Mouse (Mus musculus) adrenal gland, adult 2 months (tissue): ENCODE data around the gene Akap6. TPM values are rescaled to one million over a fixed set of nuclear protein-coding genes. Genes with fewer than 3 reads are reported as not detected.

ENCODE experiments used
- DNase-seq: peaks from one replicate; pipeline ENCODE4 v3.0.0; 2021
- long read RNA-seq: library from polyadenylated mRNA; stranded (forward); transcript quantifications from one replicate; pipeline ENCODE4 v2.0.0, GENCODE M21; 2021
- polyA plus RNA-seq: library from polyadenylated mRNA; depleted of rRNA; stranded (reverse); fragments of >200 nt; gene quantifications from 2 replicates; pipeline ENCODE4 v1.2.3, GENCODE M21; 2012; rRNA removed
- total RNA-seq, 2 experiments: library from RNA; stranded (reverse); gene quantifications; 2 replicates each; pipeline ENCODE4 v1.2.3; 2021

Akap6 gene
- total RNA-seq (1 to 10 TPM; 2.3 to 2.6 TPM), polyA plus RNA-seq (0.15 and 0.24 TPM in 2 replicates)
- long read RNA-seq = 0 reads

DNA sequence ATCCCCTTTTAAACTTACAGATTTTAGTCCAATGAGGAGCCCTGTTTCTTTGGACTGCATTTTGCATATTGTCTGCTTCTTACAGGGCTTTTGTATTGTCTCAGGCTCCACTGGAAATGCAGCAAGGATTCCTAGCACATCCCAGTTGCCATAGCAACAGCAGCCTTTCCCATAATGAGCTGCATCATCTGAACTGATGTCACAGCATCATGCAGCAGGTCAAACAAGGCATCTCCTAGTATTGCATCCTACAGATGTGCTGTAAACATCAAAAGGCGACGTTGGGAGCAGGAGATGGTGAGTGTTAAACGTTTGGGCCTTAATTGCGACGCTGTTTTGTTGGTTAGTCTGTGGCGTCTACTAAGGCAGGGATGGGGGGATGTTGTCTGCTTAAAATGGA, at the start of gene Akap6:
Gene Akap6 (plus strand): TSS at position 238 of the 400 bp plus-strand sequence.
- DNase-seq = no peak

DNA sequence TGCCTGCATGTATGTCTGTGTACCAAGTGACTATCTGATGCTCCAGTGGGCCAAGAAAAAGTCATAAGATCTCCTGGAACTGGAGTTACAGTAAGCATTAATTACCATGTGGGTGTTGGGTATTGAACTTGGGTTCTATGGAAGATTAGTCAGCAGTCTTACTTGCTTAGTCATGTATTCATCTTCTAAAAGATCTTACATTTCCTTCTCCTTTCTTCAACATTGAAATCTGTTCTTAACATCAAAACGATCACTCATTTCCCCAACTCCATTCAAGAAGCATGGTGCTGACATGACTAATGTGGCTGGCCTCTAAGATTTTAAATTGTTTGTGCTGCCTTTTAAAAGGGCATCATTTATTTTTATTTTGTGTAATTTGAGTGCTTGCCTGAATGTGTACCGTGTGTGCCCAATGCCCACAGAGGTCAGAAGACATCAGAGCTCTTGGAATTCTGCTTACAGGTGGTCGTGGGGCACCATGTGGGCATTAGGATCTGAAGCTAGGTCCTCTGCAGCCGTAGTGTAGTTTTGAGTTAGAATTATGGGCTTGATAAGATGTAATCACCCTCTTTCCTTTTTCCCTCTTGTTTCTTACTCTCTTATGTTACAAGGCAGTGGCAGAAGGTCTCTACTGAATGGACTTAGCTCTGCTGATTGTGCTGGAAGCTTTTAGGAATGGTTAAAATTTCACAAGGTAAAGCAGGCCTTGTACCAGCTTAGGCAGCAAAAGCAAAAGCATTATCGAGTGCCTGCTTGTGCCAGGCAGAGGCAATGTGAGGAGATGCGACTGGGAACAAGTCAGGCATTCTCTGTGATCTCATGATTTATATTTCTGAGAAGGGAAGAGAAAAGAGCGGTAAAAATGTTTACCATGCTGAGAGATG, 36.0 kb upstream of the Akap6 start:
- DNase-seq = no peak

DNA sequence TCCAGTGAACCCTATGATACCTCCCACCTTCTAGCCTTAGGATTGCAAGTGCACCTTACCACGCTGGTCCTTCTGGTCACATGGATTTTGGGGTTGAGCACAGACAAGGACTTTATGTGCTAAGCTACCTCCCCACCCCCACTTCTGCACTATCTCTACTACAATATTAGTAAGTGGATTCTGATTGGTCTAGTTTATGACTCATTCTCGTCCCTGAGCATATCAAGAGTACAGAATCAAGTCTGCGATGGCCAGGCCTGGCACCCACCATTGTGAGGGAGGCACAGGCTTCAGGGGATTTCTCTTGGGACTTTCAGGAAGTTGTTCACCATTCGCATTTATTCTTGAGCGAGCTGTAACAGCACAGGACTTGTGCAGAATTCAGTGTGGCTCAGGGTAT, 34.2 kb upstream of the Akap6 start:
- DNase-seq = peak; percentile 9

DNA sequence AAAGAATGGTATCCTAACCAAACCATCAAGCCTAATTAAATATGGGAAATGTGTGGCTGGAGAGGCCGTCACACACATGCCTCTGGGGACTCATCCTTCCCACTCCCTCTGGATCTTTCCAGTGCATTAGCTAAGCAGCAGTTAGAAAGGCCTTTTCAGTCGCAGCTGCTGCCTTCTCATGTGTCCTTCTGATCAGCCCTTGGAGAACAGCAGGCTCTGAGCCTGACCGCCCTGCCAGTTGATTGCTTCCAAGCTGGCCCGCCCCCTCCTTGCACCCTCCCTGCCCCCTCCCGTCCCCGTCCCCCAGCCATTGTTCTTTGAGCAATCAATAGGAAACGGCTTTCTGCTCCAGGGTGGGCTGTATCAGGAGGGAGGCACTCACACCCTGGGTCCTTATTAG, 27.7 kb upstream of the Akap6 start:
- DNase-seq = no peak

DNA sequence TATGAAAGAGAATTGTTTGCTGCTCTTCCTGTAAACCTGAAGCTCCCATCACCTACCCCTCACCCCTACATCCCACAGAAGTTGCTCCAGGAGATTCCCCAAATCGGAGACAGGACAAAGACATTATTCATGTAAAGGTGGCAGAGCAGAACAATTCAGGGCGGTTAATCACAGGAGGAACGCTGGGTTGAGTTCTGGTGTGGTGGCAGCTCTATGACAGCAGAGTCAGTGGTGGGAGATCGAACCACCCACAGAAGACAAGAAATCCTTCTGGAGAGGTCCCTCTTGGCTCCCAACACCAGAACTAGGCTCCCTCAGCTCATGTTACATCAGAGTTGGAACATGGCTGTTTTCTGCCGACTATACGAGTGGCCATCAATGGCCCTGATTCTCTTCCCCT, 27.2 kb upstream of the Akap6 start:
- DNase-seq = no peak

DNA sequence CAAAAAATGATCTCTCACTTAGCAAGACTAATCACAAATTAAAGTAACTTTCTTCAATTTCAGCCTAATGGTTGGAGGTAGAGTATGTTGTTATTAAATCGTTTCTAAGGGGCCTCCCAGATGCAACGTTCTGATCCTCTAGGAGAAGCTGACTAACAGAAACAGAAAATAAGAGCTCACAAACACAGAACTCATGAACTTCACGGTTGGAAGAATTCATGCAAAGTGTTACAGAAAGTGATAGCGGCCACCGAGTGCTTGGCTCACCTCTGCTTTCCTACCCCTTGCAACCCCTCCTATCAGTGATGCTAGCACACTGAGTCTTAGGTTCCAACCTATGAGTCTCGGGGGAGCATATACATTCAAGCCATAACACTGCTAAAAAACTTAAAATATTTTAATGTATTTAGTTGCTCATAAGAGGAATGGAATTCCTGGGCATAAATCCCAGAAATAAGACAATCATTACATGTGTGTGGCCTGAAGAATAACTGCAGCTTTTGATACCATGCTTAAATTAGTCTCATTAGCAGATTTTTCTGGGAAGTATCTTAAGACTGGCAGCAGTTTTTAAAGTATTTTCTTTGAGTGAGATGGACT, 25.7 kb upstream of the Akap6 start:
- no peak for DNase-seq

DNA sequence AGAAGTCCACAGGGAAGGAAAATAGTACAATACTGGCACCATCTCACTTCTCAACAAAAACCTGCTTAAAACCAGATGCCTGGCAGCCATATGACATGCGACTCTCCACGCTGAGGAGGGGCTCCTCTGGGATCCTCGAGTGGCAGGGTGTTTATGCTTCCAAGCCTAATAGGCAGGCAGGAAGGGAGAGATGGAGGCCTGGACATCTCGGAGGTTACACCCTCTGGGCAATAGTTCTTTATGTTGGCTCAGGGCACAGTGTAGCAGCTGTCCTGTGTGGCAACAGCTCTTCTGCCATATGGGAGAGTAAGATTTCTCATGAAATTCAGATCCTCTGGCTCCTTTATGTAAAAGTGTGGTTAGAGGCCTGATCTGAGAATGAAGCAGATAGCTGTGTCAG, 24.2 kb upstream of the Akap6 start:
- DNase-seq = no peak

DNA sequence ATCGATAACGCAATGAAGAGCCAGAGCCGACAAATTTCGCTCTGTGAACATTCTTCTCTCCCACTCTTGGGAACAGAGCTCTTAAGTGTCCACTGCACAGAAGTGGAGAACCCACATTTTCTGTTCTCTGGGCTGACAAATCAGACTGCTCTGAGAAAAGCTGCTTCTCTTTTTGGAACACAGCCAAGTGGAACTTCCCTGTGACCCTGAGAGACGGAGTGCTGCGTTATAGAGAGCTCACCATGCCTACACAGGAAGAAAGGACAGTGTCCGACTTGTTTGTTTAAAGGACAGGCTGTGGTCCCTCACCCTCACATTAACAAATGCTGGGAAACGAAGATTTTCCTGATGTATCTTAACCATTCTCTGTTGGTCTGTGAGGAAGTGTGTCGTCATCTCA, 11.8 kb upstream of the Akap6 start:
- no peak for DNase-seq

DNA sequence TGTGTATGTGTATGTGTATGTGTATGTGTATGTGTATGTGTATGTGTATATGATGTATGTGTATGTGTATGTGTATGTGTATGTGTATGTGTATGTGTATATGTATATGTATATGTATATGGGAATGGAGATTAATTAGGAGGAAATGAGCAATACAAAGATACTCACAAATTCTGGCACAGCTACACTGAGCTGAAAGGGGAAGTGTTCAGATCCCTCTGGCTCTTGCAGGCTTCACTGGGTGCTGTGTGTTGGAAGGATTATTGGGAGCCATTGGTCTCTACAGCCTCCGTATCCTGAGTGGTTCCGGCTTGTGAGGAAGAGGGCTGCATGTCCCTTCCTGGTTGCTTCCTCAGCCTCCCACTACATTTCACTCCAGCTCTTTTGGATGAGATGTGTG, 10.5 kb upstream of the Akap6 start:
- no peak for DNase-seq

DNA sequence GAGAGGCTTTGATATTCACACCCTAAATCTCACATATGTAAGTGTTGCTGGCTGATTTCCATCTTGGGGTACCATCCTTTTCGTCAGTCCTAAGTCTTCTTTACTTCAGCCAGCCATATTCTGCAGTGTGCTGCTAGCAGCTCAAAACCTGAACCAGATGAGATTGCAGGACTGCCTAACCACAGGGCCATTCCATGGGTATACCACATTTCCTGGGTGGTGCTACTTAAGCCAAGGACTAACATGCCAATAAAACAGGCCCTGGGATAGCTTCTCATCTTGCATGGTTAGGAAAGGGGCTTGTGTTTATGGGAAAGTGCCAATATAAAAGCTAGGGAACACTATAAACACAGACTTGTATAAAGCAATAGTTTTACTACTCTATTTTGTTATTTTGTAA, 7.6 kb upstream of the Akap6 start:
- no peak for DNase-seq

DNA sequence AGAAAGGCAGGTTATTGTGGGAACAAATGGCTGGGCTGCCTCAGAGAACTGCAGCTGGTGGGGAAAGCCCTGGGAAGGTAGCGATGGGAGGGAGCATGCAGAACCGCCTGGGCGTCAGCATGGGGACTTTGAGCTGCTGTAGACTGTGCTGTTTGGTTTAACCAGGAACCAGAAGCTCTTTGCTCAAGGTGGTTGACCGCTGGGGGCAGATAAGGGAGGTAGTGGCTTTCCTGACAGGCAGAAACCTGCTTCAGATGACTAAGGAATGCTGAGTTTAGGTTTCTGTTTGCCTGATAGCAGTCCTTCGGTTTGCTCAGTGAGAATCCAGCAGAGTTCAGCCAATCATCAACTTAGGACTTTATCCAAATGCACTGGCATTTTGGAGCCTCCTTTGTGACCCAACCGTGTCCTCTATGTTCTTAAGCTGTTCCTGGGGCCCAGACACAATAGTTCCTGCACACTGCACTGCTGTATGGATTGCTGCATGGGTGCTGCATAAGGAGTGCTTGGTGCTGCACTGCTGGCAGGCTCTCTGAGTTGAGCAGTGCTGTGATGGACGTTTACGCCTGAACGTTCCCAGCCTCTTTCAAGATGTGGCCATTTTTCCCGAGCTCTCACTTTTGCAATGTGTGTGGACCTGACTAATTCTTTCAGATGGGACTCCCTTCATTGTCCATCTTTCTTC, 6.8 kb upstream of the Akap6 start:
- DNase-seq = no peak

DNA sequence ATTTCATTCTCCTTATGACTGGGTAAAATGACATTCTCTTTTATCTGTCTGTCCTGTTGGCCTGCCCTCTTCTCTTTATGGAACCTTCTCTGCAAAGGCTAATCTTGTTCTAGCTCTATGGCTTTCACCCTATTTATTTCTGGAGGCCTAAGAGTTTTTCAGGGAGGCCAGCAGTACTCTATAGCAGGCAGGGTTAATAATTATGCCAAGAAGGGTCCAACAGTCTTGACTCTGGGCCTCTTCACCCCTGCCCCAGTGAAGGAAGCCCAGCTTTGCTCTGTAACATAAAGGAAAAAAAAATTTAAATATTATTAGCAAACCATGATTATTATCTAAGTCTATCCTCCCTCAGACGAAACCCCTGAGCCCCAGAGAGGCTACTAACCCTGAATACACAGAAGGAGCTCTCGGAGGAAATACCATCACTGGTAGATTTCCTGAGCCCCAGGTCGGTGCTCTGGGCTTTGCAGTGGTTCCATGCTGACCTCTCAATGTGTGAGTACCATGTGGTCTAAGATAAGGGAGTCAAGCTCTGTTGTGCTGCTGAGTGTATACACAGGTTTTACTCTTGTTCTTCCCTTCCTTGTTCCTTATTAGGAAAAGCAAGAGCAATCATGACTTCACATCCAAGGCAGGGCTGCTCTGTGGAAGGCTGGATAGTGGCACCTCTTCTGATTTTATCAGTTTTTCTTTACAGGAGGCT, 1.6 kb upstream of the Akap6 start:
- no peak for DNase-seq

DNA sequence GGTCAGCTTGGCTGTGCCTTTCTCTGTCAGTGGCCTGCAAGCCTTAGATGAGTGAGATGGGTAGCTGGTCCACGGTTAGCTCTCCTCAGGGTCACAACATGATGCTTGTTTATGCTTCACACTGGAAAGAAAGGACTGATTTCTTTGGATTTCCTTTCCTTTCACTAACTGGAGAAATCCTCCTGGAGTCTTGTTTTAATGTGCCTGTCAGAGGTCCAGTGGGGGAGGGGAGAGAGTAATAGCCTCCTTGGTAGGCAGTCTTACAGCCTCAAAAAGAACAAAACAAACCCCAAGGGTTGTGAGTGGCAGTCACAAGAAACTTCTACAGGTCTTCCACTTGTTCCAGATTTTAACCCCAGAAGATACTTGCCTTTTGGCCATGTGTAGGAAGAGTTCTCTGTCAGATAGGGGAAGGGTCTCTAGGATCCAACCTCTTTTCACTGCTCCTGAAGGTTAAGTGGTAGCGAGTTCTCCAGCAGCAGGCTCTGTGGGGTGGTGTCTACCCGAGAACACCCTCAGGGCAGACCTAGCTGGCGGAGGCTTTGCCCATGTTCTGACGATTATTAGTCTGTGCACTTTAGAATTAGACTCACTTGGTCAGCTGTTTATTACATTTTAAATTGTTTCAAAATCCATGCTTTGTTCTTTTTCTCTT, 780 bp upstream of the Akap6 start:
- DNase-seq = no peak

DNA sequence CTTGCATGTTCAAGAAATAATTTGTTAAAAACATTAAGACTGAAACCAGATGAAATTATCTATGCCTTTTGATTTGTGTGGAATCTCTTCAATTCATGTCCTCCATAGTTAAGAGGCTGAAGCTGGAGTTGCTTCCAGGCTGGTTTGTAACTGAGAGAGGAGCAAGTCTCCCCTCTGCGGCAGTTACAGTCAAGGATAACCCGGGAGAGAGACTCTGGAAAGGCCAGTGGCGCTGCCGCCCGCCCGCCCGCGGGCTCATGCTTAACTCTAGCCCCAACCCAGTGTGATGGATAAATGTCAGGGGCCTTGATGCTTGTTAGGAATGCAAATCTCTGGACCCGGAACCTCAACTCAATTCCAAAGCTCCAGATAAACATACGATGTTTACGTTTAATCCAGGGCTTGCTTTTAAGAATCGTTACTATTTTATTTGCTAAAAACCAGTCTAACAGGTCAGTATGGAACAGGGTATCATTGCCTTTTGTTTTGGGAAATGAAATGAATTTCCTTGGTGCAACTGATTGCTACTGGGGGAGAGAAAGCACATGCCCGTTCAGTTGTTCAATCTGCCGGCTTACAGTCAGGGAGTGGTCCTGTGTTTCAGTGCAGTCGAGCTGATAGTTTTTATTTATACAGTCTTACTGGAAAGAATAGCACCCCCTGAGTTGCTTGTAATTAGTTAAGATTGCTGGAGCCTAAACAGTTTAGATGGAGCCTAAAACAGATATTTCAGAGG, 946 bp downstream of the Akap6 start:
- DNase-seq = no peak

DNA sequence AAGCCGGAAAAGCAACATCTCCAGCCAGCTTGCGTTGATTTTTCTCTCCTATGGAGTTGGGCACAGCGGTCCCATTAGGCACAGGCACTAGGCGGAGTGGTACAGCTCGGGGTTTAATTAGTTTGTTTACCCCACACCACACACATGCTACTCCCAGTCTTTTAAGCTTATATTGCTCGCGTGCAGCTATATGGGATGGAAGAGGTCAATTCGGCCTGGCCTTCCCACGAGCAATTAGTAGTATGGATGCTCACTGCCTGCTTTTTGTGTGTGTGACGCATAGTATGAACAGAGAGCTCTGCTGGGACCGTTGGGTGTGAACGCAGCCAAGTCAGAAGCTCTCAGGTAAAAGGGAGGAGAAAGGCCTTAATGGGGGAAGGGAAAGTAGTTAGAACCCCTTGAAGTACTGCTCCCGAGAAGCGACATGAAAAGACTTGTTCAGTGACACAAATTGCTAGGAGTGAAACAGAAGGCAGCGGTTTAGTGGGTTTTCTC, 1.6 kb downstream of the Akap6 start:
- DNase-seq = no peak

DNA sequence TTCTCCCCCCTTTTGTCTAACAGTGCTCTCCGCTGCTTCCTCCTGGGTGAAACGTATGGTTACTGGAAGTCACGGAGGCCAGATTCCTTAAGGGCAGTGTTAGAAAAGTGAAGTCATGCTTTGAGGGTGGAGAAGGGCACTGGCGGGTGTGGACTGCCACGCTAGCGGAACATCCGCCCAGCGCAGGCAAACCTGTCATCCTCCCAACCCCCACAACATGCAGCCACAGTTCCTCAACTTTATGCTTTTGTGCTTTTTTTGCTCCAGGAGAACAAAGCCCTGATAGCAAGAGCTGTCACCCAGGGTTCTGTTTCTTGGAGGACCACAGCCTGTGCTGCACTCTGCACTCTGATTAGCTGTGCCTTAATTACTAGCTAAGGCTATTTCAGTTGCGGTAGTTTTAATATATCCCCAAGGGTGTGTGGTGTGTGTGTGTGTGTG, 2.0 kb downstream of the Akap6 start:
- no peak for DNase-seq

DNA sequence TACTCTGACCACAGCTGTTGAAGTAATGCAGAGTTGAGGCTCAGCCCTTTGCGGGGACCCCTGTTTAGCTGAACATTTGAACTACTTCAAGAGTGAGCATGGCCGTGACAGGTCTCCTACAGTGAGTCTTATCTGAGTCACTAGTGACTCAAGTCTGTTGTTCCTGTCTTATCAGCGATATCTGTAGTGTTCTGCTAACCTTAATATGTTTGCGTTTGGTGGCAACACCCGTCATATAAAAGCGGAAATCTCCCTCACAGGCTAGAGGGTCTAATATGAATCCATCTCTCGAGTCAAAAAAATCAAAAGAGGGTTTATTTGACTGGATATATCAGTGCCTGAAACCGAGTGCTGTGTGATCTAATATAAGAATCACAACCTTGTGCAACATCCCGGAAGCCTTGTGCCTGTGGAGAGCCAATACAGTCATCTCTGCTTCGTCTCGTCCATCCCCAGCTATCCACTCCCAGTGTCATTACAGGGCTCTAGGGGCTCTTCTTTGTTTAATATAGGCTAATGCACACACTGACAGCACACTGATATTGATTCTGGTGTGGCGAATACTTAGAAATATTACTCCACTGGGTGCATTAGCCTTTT, 3.3 kb downstream of the Akap6 start:
- peak; percentile 34 for DNase-seq

DNA sequence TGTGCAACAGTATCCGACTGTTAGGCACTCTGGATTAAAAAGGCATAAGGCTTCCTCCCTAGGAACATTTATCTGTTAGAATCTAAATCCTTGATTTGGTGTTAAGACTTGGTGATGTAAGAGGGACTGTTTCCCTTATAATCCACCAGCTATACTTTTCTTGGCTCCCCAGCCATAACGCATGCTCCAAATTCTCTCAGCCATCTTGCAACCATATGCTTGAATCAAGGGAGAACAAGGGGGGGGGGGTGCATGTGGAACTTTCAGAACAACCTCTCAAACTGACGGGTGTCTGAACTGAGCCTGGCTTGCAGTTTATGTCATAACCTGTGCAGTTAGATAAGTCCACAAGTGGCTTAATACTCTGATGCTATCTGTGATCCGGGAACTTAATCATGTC, 4.9 kb downstream of the Akap6 start:
- no peak for DNase-seq

DNA sequence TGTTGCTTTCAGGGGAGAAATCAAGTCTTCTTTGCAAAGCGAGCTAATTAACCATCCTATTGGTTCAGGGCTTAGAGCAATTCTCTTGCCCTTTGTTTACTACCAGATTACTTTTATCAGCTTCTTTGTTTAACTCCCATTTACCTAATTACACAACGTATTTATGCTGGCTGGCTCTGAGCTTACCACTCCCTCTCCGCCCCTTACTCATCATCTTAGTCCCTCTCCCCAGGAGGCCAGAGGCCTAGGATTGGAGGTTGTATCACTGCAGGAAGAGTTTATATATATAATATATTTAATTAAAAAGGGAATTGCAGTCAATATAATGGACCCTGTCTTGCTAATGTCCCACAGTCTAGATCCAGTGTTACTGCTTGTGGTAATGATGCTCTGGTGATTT, 5.6 kb downstream of the Akap6 start:
- DNase-seq = no peak

DNA sequence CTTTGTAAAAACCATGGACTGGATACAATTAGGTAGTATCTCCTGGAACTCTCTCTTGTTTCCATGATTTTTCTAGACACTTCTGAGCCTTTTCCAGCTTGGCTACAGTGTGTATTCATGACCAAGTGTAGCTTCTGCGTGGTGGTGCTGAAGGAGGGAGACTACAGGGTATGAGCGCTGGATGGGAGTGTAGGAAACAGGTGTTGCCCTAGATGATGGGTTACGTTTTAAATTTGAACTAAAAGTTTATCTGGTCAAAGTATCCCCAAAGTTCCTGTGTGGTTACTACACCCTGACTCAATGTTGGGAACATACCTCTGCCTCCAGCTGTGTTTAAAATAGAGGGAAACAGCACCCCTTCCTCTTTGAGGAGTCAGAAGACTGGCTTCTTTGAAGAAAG, 12.2 kb downstream of the Akap6 start:
- no peak for DNase-seq
